Mouse (Mus musculus): ENCODE results near the gene Atf1.

Atf1 gene

GRCm38 (mm10) chr15:100307438-100308096 lies 79.9 kb downstream of the Atf1 start:
- DNase-seq (ENCODE audit: low read depth, low spot score), result peak; percentile 68

All from forelimb bud, embryonic 11.5 days (tissue).